Mouse (Mus musculus) hindbrain, embryonic 11.5 days (tissue): ENCODE measurements around the gene Pbrm1. TPM values are rescaled to one million over a fixed set of nuclear protein-coding genes. Genes with fewer than 3 reads are reported as not detected.

Experiments
- ATAC-seq: fragments of 200-750 bp; cut with Nextera tagmentation; 2 replicates; pipeline ENCODE4 v1.8.0; 2017; ENCODE audit warnings: mild to moderate bottlenecking, moderate TSS enrichment, moderate library complexity; ENCODE audit not compliant: low FRiP score
- DNase-seq: peaks from one replicate; pipeline ENCODE4 v3.0.0-alpha.2; 2015; ENCODE audit warnings: low spot score
- H3K27ac ChIP-seq: fragments of 300-500 bp; sonication (generic); 2 replicates; pipeline ENCODE4 v1.5.1; 2014; ENCODE audit warnings: mild to moderate bottlenecking, low read depth, low read length
- H3K27me3 ChIP-seq: fragments of 300-500 bp; sonication (generic); 2 replicates; pipeline ENCODE4 v1.6.1; 2014; ENCODE audit warnings: mild to moderate bottlenecking, low read length, moderate library complexity, mixed read lengths; ENCODE audit not compliant: control insufficient read depth, insufficient read depth
- H3K36me3 ChIP-seq: fragments of 300-500 bp; sonication (generic); 2 replicates; pipeline ENCODE4 v1.6.1; 2014; ENCODE audit warnings: mild to moderate bottlenecking, low read length, moderate library complexity, mixed read lengths; ENCODE audit not compliant: control insufficient read depth, insufficient read depth
- H3K4me1 ChIP-seq: fragments of 300-500 bp; sonication (generic); replicated peaks from 2 replicates; pipeline ENCODE4 v1.6.1; 2014; ENCODE audit warnings: low read length, mixed read lengths; ENCODE audit not compliant: control insufficient read depth, insufficient read depth
- H3K4me2 ChIP-seq: fragments of 300-500 bp; sonication (generic); replicated peaks from 2 replicates; pipeline ENCODE4 v1.6.1; 2014; ENCODE audit warnings: mild to moderate bottlenecking, low read depth, low read length
- H3K4me3 ChIP-seq: fragments of 300-500 bp; sonication (generic); 2 replicates; pipeline ENCODE4 v1.5.1; 2014; ENCODE audit warnings: low read depth, low read length
- H3K9ac ChIP-seq: fragments of 300-500 bp; sonication (generic); 2 replicates; pipeline ENCODE4 v1.6.1; 2014; ENCODE audit warnings: low read depth, low read length
- H3K9me3 ChIP-seq: fragments of 300-500 bp; sonication (generic); 2 replicates; pipeline ENCODE4 v1.6.1; 2016; ENCODE audit warnings: low read length; ENCODE audit not compliant: control insufficient read depth
- WGBS: fragments of 180-500 bp; shearing (Covaris S2); extraction: QIAGEN DNeasy Blood & Tissue Kit; methylation state at CpG from one replicate; pipeline ENCODE4 v1.1.7; 2014; 5-methylcytosine and 5-hydroxymethylcytosine counted together
- polyA plus RNA-seq: library from polyadenylated mRNA; unstranded; fragments of >200 nt; fragmentation: Nextera tagmentation; extraction: Ambion mirVana; gene quantifications from 2 replicates; pipeline ENCODE4 v1.2.1, GENCODE M21; 2014

Pbrm1 gene
- 125 and 139 TPM in 2 replicates for polyA plus RNA-seq

GRCm38 (mm10) chr14:31018860-31019291 lies at the start of gene Pbrm1, which contains the start of gene Gnl3:
Gene Pbrm1, plus strand, starts transcription at chr14:31019138.
Gene Gnl3, minus strand, starts transcription at chr14:31019152.
- peak; percentile 94 for ATAC-seq
- peak; percentile 97 for DNase-seq
- Histone ChIP-seq H3K27ac (peak within 1 kb of the TSS; percentile 98), H3K4me3 (peak within 1 kb of the TSS; percentile 66), H3K4me2 (peak within 1 kb of the TSS; percentile 63), H3K9ac (peak within 1 kb of the TSS; percentile 93), H3K4me1 (0 out of 2 replicates have a peak, but pooled peaks cover 4% of the 10 kb centered on the region), H3K27me3 (no peaks in the 10 kb centered on the region), H3K36me3 (no peaks in the 10 kb centered on the region; the same call in 1 of the 2 replicates), H3K9me3 (no peaks in the 10 kb centered on the region)
- WGBS, result under 1% methylated on average over 45 of the region's 53 CpGs

GRCm38 (mm10) chr14:30974204-30974603 lies 44.7 kb upstream of the Pbrm1 start:
- no peaks in the 10 kb centered on the region for H3K9me3 ChIP-seq
- DNase-seq (peak; percentile 27), ATAC-seq (no peak)
- H3K4me1 ChIP-seq, result no peaks in the 10 kb centered on the region
- H3K36me3 ChIP-seq, result peaks cover 4% of the 10 kb centered on the region; the same call in 1 of the 2 replicates
- H3K27ac ChIP-seq, result peak overlapping the region; percentile 58; the same call in 1 of the 2 replicates
- H3K4me3 ChIP-seq, result no peak overlapping the region
- WGBS, result 60% methylated on average over 6 of the region's 6 CpGs
- H3K4me2 ChIP-seq, result no peak overlapping the region
- H3K9ac ChIP-seq, result no peak overlapping the region
- no peaks in the 10 kb centered on the region for H3K27me3 ChIP-seq

GRCm38 (mm10) chr14:30976222-30976621 lies 42.7 kb upstream of the Pbrm1 start:
- Histone ChIP-seq H3K27ac (no peak overlapping the region), H3K9me3 (no peaks in the 10 kb centered on the region), H3K4me1 (no peaks in the 10 kb centered on the region), H3K4me2 (no peak overlapping the region), H3K36me3 (no peaks in the 10 kb centered on the region), H3K27me3 (no peaks in the 10 kb centered on the region), H3K4me3 (no peak overlapping the region), H3K9ac (no peak overlapping the region)
- 89% methylated on average over 3 of the region's 3 CpGs for WGBS
- ATAC-seq, result no peak
- no peak for DNase-seq

GRCm38 (mm10) chr14:30996417-30996816 lies 22.5 kb upstream of the Pbrm1 start:
- DNase-seq, result no peak
- H3K4me2 ChIP-seq, result no peak overlapping the region
- H3K4me1 ChIP-seq, result no peaks in the 10 kb centered on the region; the same call in 1 of the 2 replicates
- no peak overlapping the region for H3K4me3 ChIP-seq
- no peak for ATAC-seq
- no peaks in the 10 kb centered on the region for H3K9me3 ChIP-seq
- H3K36me3 ChIP-seq, result no peaks in the 10 kb centered on the region
- no peak overlapping the region for H3K9ac ChIP-seq
- H3K27me3 ChIP-seq, result no peaks in the 10 kb centered on the region
- H3K27ac ChIP-seq, result no peak overlapping the region

GRCm38 (mm10) chr14:31000356-31000755 lies 18.6 kb upstream of the Pbrm1 start:
- WGBS, result 63% methylated on average over 10 of the region's 10 CpGs
- H3K27ac ChIP-seq, result no peak overlapping the region

GRCm38 (mm10) chr14:31000816-31001306 lies 18.1 kb upstream of the Pbrm1 start:
- H3K4me2 ChIP-seq, result peak overlapping the region; percentile 78
- peak overlapping the region; percentile 90 for H3K27ac ChIP-seq
- H3K27me3 ChIP-seq, result no peaks in the 10 kb centered on the region
- no peaks in the 10 kb centered on the region for H3K9me3 ChIP-seq
- peak overlapping the region; percentile 91 for H3K9ac ChIP-seq
- H3K36me3 ChIP-seq, result no peaks in the 10 kb centered on the region
- peak overlapping the region; percentile 92 for H3K4me3 ChIP-seq
- H3K4me1 ChIP-seq, result no peaks in the 10 kb centered on the region; the same call in 1 of the 2 replicates
- WGBS, result under 1% methylated on average over 21 of the region's 21 CpGs
- DNase-seq (no peak), ATAC-seq (peak; percentile 4)

More at GRCm38 (mm10) chr14:31000356-31000755, 18.6 kb upstream of the Pbrm1 start:
- H3K4me1 ChIP-seq, result no peaks in the 10 kb centered on the region; the same call in 1 of the 2 replicates
- peak overlapping the region; percentile 92 for H3K4me3 ChIP-seq
- peak overlapping the region; percentile 91 for H3K9ac ChIP-seq
- no peak for DNase-seq
- H3K4me2 ChIP-seq, result peak overlapping the region; percentile 78
- no peak for ATAC-seq
- H3K36me3 ChIP-seq, result no peaks in the 10 kb centered on the region
- no peaks in the 10 kb centered on the region for H3K27me3 ChIP-seq
- H3K9me3 ChIP-seq, result no peaks in the 10 kb centered on the region

GRCm38 (mm10) chr14:31001307-31002205 lies 17.4 kb upstream of the Pbrm1 start, which contains the start of the genes Glt8d1 and Spcs1:
Gene Glt8d1, plus strand, starts transcription at chr14:31001400.
Gene Spcs1, minus strand, starts transcription at chr14:31001672.
- Histone ChIP-seq H3K27ac (peak within 1 kb of the TSS; percentile 90), H3K4me3 (peak within 1 kb of the TSS; percentile 92), H3K9ac (peak within 1 kb of the TSS; percentile 91), H3K4me2 (peak within 1 kb of the TSS; percentile 78), H3K27me3 (no peaks in the 10 kb centered on the region), H3K9me3 (no peaks in the 10 kb centered on the region), H3K36me3 (no peaks in the 10 kb centered on the region), H3K4me1 (no peaks in the 10 kb centered on the region; the same call in 1 of the 2 replicates)
- ATAC-seq, result peak; percentile 97
- DNase-seq, result peak; percentile 88
- under 1% methylated on average over 83 of the region's 84 CpGs for WGBS

- H3K9me3 ChIP-seq, result no peaks in the 10 kb centered on the region
- no peak overlapping the region for H3K27ac ChIP-seq
- ATAC-seq (no peak), DNase-seq (no peak)
- no peaks in the 10 kb centered on the region for H3K36me3 ChIP-seq
- H3K27me3 ChIP-seq, result no peaks in the 10 kb centered on the region
- no peak overlapping the region for H3K9ac ChIP-seq
- no peak overlapping the region for H3K4me3 ChIP-seq
- no peaks in the 10 kb centered on the region; the same call in 1 of the 2 replicates for H3K4me1 ChIP-seq
- 90% methylated on average over 2 of the region's 2 CpGs for WGBS
- no peak overlapping the region for H3K4me2 ChIP-seq
These were observed 14.4 kb upstream of the Pbrm1 start for GRCm38 (mm10) chr14:31004527-31004926.
